Mouse (Mus musculus): ENCODE results near the gene Slpi.
A peak's percentile ranks its signal among the peaks of the same experiment; 100 is the strongest.

The Slpi gene

GRCm38 (mm10) chr2:164426952-164427351 is 38.1 kb upstream of the Slpi start:
- peaks cover 27% of the 10 kb centered on the region for H3K36me3 ChIP-seq (ENCODE audit: control insufficient read depth, insufficient read depth, low read length, poor library complexity, severe bottlenecking)
- H3K27me3 ChIP-seq (ENCODE audit: control insufficient read depth, insufficient read depth, low read length, poor library complexity, severe bottlenecking), result no peaks in the 10 kb centered on the region
- no peak for DNase-seq (ENCODE audit: low read depth, low spot score)

- no peaks in the 10 kb centered on the region for H3K27me3 ChIP-seq (ENCODE audit: control insufficient read depth, insufficient read depth, low read length, poor library complexity, severe bottlenecking)
- DNase-seq (ENCODE audit: low read depth, low spot score), result no peak
- H3K36me3 ChIP-seq (ENCODE audit: control insufficient read depth, insufficient read depth, low read length, poor library complexity, severe bottlenecking), result peaks cover 27% of the 10 kb centered on the region
Observed at GRCm38 (mm10) chr2:164426121-164426520, 37.2 kb upstream of the Slpi start.

GRCm38 (mm10) chr2:164425401-164425800 is 36.5 kb upstream of the Slpi start:
- Histone ChIP-seq H3K36me3 (ENCODE audit: control insufficient read depth, insufficient read depth, low read length, poor library complexity, severe bottlenecking) (peaks cover 24% of the 10 kb centered on the region), H3K27me3 (ENCODE audit: control insufficient read depth, insufficient read depth, low read length, poor library complexity, severe bottlenecking) (no peaks in the 10 kb centered on the region)
- DNase-seq (ENCODE audit: low read depth, low spot score), result no peak

- DNase-seq (ENCODE audit: low read depth, low spot score), result no peak
- H3K36me3 ChIP-seq (ENCODE audit: control insufficient read depth, insufficient read depth, low read length, poor library complexity, severe bottlenecking), result peaks cover 21% of the 10 kb centered on the region
- H3K27me3 ChIP-seq (ENCODE audit: control insufficient read depth, insufficient read depth, low read length, poor library complexity, severe bottlenecking), result no peaks in the 10 kb centered on the region
Observed at GRCm38 (mm10) chr2:164424406-164424805, 35.5 kb upstream of the Slpi start.

GRCm38 (mm10) chr2:164423464-164423863 is 34.6 kb upstream of the Slpi start:
- no peaks in the 10 kb centered on the region for H3K27me3 ChIP-seq (ENCODE audit: control insufficient read depth, insufficient read depth, low read length, poor library complexity, severe bottlenecking)
- no peak for DNase-seq (ENCODE audit: low read depth, low spot score)
- peaks cover 16% of the 10 kb centered on the region for H3K36me3 ChIP-seq (ENCODE audit: control insufficient read depth, insufficient read depth, low read length, poor library complexity, severe bottlenecking)

- H3K27me3 ChIP-seq (ENCODE audit: control insufficient read depth, insufficient read depth, low read length, poor library complexity, severe bottlenecking), result no peaks in the 10 kb centered on the region
- DNase-seq (ENCODE audit: low read depth, low spot score), result peak; percentile 89
- peaks cover 12% of the 10 kb centered on the region for H3K36me3 ChIP-seq (ENCODE audit: control insufficient read depth, insufficient read depth, low read length, poor library complexity, severe bottlenecking)
Observed at GRCm38 (mm10) chr2:164422675-164423393, 33.9 kb upstream of the Slpi start.

- no peaks in the 10 kb centered on the region for H3K27me3 ChIP-seq (ENCODE audit: control insufficient read depth, insufficient read depth, low read length, poor library complexity, severe bottlenecking)
- no peak for DNase-seq (ENCODE audit: low read depth, low spot score)
Observed at GRCm38 (mm10) chr2:164421979-164422378, 33.1 kb upstream of the Slpi start.

GRCm38 (mm10) chr2:164421306-164421705 is 32.4 kb upstream of the Slpi start:
- H3K36me3 ChIP-seq (ENCODE audit: control insufficient read depth, insufficient read depth, low read length, poor library complexity, severe bottlenecking), result peaks cover 10% of the 10 kb centered on the region
- no peaks in the 10 kb centered on the region for H3K27me3 ChIP-seq (ENCODE audit: control insufficient read depth, insufficient read depth, low read length, poor library complexity, severe bottlenecking)
- no peak for DNase-seq (ENCODE audit: low read depth, low spot score)

More at GRCm38 (mm10) chr2:164421979-164422378, 33.1 kb upstream of the Slpi start:
- H3K36me3 ChIP-seq (ENCODE audit: control insufficient read depth, insufficient read depth, low read length, poor library complexity, severe bottlenecking), result peaks cover 12% of the 10 kb centered on the region

GRCm38 (mm10) chr2:164419489-164419888 is 30.6 kb upstream of the Slpi start:
- Histone ChIP-seq H3K27me3 (ENCODE audit: control insufficient read depth, insufficient read depth, low read length, poor library complexity, severe bottlenecking) (no peaks in the 10 kb centered on the region), H3K36me3 (ENCODE audit: control insufficient read depth, insufficient read depth, low read length, poor library complexity, severe bottlenecking) (peaks cover 2% of the 10 kb centered on the region; the same call in 1 of the 2 replicates)
- DNase-seq (ENCODE audit: low read depth, low spot score), result no peak

- DNase-seq (ENCODE audit: low read depth, low spot score), result no peak
- no peaks in the 10 kb centered on the region for H3K36me3 ChIP-seq (ENCODE audit: control insufficient read depth, insufficient read depth, low read length, poor library complexity, severe bottlenecking)
- no peaks in the 10 kb centered on the region for H3K27me3 ChIP-seq (ENCODE audit: control insufficient read depth, insufficient read depth, low read length, poor library complexity, severe bottlenecking)
Observed at GRCm38 (mm10) chr2:164418308-164418875, 29.5 kb upstream of the Slpi start.

GRCm38 (mm10) chr2:164417198-164417597 is 28.3 kb upstream of the Slpi start:
- no peaks in the 10 kb centered on the region for H3K27me3 ChIP-seq (ENCODE audit: control insufficient read depth, insufficient read depth, low read length, poor library complexity, severe bottlenecking)

GRCm38 (mm10) chr2:164414581-164414980 is 25.7 kb upstream of the Slpi start:
- Histone ChIP-seq H3K27me3 (ENCODE audit: control insufficient read depth, insufficient read depth, low read length, poor library complexity, severe bottlenecking) (no peaks in the 10 kb centered on the region), H3K36me3 (ENCODE audit: control insufficient read depth, insufficient read depth, low read length, poor library complexity, severe bottlenecking) (no peaks in the 10 kb centered on the region)
- DNase-seq (ENCODE audit: low read depth, low spot score), result peak; percentile 64

More at GRCm38 (mm10) chr2:164417198-164417597, 28.3 kb upstream of the Slpi start:
- peak; percentile 77 for DNase-seq (ENCODE audit: low read depth, low spot score)
- no peaks in the 10 kb centered on the region for H3K36me3 ChIP-seq (ENCODE audit: control insufficient read depth, insufficient read depth, low read length, poor library complexity, severe bottlenecking)

GRCm38 (mm10) chr2:164414167-164414566 is 25.3 kb upstream of the Slpi start:
- Histone ChIP-seq H3K27me3 (ENCODE audit: control insufficient read depth, insufficient read depth, low read length, poor library complexity, severe bottlenecking) (no peaks in the 10 kb centered on the region), H3K36me3 (ENCODE audit: control insufficient read depth, insufficient read depth, low read length, poor library complexity, severe bottlenecking) (no peaks in the 10 kb centered on the region)
- no peak for DNase-seq (ENCODE audit: low read depth, low spot score)

GRCm38 (mm10) chr2:164407708-164408107 is 18.8 kb upstream of the Slpi start:
- no peaks in the 10 kb centered on the region for H3K36me3 ChIP-seq (ENCODE audit: control insufficient read depth, insufficient read depth, low read length, poor library complexity, severe bottlenecking)
- no peaks in the 10 kb centered on the region for H3K27me3 ChIP-seq (ENCODE audit: control insufficient read depth, insufficient read depth, low read length, poor library complexity, severe bottlenecking)
- peak; percentile 77 for DNase-seq (ENCODE audit: low read depth, low spot score)

- Histone ChIP-seq H3K36me3 (ENCODE audit: control insufficient read depth, insufficient read depth, low read length, poor library complexity, severe bottlenecking) (no peaks in the 10 kb centered on the region), H3K27me3 (ENCODE audit: control insufficient read depth, insufficient read depth, low read length, poor library complexity, severe bottlenecking) (no peaks in the 10 kb centered on the region)
- no peak for DNase-seq (ENCODE audit: low read depth, low spot score)
Observed at GRCm38 (mm10) chr2:164405519-164405918, 16.6 kb upstream of the Slpi start.

Data from splenic B cell, adult 2 months (primary cell).